Mouse (Mus musculus) neural tube, embryonic 13.5 days (tissue): ENCODE measurements at regions not wholly inside any gene's neighbourhood (a gene's known extent, or its start where the extent isn't known, plus 50 kb on each side); places are given as distances from the start of the nearest gene placed in this dataset.

ENCODE experiments used
- ATAC-seq: fragments of 200-750 bp; cut with Nextera tagmentation; 2 replicates; pipeline ENCODE4 v1.8.0; 2017; ENCODE audit warnings: low read depth, mild to moderate bottlenecking, moderate TSS enrichment, moderate library complexity
- H3K27ac ChIP-seq: fragments of 300-500 bp; sonication (generic); replicated peaks from 2 replicates; pipeline ENCODE4 v1.5.1; 2015; ENCODE audit warnings: moderate library complexity, mild to moderate bottlenecking, inconsistent platforms
- H3K27me3 ChIP-seq: fragments of 300-500 bp; sonication (generic); 2 replicates; pipeline ENCODE4 v1.6.1; 2015; ENCODE audit warnings: mild to moderate bottlenecking, inconsistent platforms
- H3K36me3 ChIP-seq: fragments of 300-500 bp; sonication (generic); 2 replicates; pipeline ENCODE4 v1.6.1; 2015; ENCODE audit warnings: mild to moderate bottlenecking, inconsistent platforms
- H3K4me1 ChIP-seq: fragments of 300-500 bp; sonication (generic); replicated peaks from 2 replicates; pipeline ENCODE4 v1.6.1; 2015; ENCODE audit warnings: inconsistent platforms
- H3K4me2 ChIP-seq: fragments of 300-500 bp; sonication (generic); 2 replicates; pipeline ENCODE4 v1.6.1; 2015; ENCODE audit warnings: inconsistent platforms, mild to moderate bottlenecking, moderate library complexity
- H3K4me3 ChIP-seq: fragments of 300-500 bp; sonication (generic); 2 replicates; pipeline ENCODE4 v1.5.1; 2015; ENCODE audit warnings: mild to moderate bottlenecking, inconsistent platforms
- H3K9ac ChIP-seq: fragments of 300-500 bp; sonication (generic); 2 replicates; pipeline ENCODE4 v1.6.1; 2015; ENCODE audit warnings: moderate library complexity, mild to moderate bottlenecking, inconsistent platforms
- H3K9me3 ChIP-seq: fragments of 300-500 bp; sonication (generic); 2 replicates; pipeline ENCODE4 v1.6.1; 2016; ENCODE audit warnings: inconsistent platforms
- WGBS: fragments of 180-500 bp; shearing (Covaris S2); methylation state at CpG from one replicate; pipeline ENCODE4 v1.1.7; 2015; 5-methylcytosine and 5-hydroxymethylcytosine counted together

DNA sequence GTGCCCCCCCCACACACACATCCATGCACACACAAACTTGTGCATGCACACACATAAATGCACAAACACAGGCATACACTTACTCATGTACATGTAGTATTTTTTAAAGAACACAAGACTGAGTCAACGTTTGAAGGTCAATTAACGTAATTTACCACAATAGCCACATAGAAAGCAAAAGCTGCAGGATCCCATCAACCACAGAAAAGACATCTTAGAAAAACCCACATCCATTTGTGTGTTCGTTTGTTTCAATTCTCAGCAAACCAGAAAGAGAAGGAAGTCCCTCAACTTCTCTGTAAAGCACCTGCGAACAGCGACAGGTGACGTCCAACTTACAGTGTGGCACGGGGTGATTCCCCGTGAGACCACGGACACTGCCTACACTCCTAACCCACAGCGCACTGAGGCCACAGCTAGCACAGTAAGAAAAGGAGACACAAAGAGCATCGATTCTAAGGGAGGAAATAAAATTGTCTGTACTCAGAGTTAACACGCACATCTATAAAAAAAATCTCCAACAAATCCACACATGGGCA, 53.8 kb downstream of the Dio3 start:
- Histone ChIP-seq H3K27me3 (no peaks in the 10 kb centered on the region), H3K4me2 (no peak overlapping the region), H3K4me1 (no peaks in the 10 kb centered on the region), H3K36me3 (no peaks in the 10 kb centered on the region), H3K27ac (no peak overlapping the region), H3K4me3 (no peak overlapping the region), H3K9me3 (no peaks in the 10 kb centered on the region), H3K9ac (no peak overlapping the region)
- ATAC-seq = no peak
- WGBS = 91% methylated on average over 12 of the region's 12 CpGs

DNA sequence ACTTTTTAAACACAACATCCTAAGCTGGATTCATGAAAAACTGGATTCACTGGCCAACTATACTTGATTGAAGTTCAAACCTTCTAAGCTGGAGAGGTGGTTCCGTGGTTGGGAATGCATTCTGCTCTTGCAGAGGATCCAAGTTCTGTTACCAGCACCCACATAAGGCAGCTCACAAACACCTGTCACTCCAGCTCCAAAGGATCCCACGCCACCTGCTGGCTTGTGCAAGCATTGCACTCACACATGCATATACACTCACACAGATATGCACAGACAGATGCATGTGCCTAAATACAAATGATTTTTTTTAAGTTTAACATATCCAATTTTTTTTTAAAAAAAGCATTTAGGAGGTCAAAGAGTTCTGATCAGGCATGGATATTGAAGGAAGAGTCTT, 55.7 kb downstream of the Dio3 start:
- H3K36me3 ChIP-seq = no peaks in the 10 kb centered on the region
- H3K27me3 ChIP-seq = no peaks in the 10 kb centered on the region
- H3K9ac ChIP-seq = no peak overlapping the region
- H3K4me2 ChIP-seq = no peak overlapping the region
- H3K9me3 ChIP-seq = no peaks in the 10 kb centered on the region
- H3K4me3 ChIP-seq = no peak overlapping the region
- 91% methylated on average over 2 of the region's 2 CpGs for WGBS
- ATAC-seq = no peak
- H3K27ac ChIP-seq = no peak overlapping the region
- no peaks in the 10 kb centered on the region for H3K4me1 ChIP-seq

- H3K9me3 ChIP-seq = no peaks in the 10 kb centered on the region
- H3K27me3 ChIP-seq = no peaks in the 10 kb centered on the region
- no peak overlapping the region for H3K9ac ChIP-seq
- 79% methylated on average over 4 of the region's 4 CpGs for WGBS
- ATAC-seq = no peak
- H3K4me3 ChIP-seq = no peak overlapping the region
- no peaks in the 10 kb centered on the region for H3K4me1 ChIP-seq
- H3K27ac ChIP-seq = no peak overlapping the region
- no peaks in the 10 kb centered on the region for H3K36me3 ChIP-seq
- no peak overlapping the region for H3K4me2 ChIP-seq
These were observed 65.5 kb downstream of the Dio3 start for GRCm38 (mm10) chr12:110344280-110344827.

- 74% methylated on average over 1 of the region's 1 CpGs for WGBS
- Histone ChIP-seq H3K36me3 (no peaks in the 10 kb centered on the region), H3K9ac (no peak overlapping the region), H3K9me3 (no peaks in the 10 kb centered on the region), H3K27ac (no peak overlapping the region), H3K4me3 (no peak overlapping the region), H3K4me1 (0 out of 2 replicates have a peak, but pooled peaks cover 5% of the 10 kb centered on the region), H3K27me3 (no peaks in the 10 kb centered on the region), H3K4me2 (no peak overlapping the region)
- no peak for ATAC-seq
These were observed 70.8 kb downstream of the Dio3 start for GRCm38 (mm10) chr12:110349621-110350020.

- Histone ChIP-seq H3K9me3 (no peaks in the 10 kb centered on the region), H3K27me3 (no peaks in the 10 kb centered on the region), H3K4me1 (0 out of 2 replicates have a peak, but pooled peaks cover 5% of the 10 kb centered on the region), H3K27ac (no peak overlapping the region), H3K4me2 (no peak overlapping the region), H3K4me3 (no peak overlapping the region), H3K36me3 (no peaks in the 10 kb centered on the region), H3K9ac (no peak overlapping the region)
- WGBS = 72% methylated on average over 6 of the region's 6 CpGs
- ATAC-seq = no peak
These were observed 77.0 kb downstream of the Dio3 start for GRCm38 (mm10) chr12:110355851-110356250.

DNA sequence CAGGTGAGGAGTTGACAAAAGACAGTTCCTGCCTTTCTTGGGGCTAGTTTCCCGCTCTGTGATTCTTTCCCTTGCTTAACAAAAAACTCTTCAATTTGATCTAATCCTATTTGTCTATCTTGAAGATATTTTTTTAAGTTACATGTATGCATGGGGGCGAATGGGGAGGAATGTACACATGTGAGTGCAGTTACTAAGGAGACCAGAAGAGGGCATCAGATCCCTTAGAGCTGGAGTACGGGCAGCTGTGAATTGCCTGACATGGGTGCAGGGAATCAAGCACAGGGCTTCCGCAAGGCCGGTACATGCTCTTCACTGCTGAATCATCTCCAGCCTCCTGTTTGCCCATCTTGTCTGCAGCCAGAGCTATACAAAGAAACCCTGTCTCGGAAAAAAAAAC, 79.8 kb upstream of the Ppp2r5c start:
- WGBS = 91% methylated on average over 6 of the region's 6 CpGs
- Histone ChIP-seq H3K27me3 (peaks cover 4% of the 10 kb centered on the region), H3K4me3 (no peak overlapping the region), H3K36me3 (no peaks in the 10 kb centered on the region), H3K27ac (no peak overlapping the region), H3K4me2 (no peak overlapping the region), H3K9me3 (no peaks in the 10 kb centered on the region), H3K9ac (no peak overlapping the region), H3K4me1 (no peaks in the 10 kb centered on the region; the same call in 1 of the 2 replicates)
- no peak for ATAC-seq

DNA sequence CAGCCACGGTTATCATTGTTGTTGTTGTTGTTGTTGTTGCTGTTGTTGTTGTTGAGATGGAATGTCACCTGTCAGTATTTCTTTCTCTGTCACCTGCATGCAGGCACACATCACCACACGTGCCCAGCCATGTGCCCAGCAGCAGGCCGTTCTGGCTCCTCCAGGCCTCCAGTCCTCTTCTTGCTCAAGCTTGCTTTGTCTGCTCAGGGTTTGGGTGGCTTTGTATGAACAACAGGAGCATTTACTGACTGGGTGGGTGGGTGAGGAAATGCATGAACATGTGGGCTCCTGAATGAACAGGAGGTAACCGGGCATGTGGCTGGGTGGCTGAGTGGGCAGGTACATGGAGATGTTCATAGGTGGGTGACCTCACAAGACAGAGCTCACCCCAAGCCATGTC, 79.1 kb upstream of the Ppp2r5c start:
- Histone ChIP-seq H3K9ac (no peak overlapping the region), H3K36me3 (no peaks in the 10 kb centered on the region), H3K9me3 (no peaks in the 10 kb centered on the region), H3K4me3 (no peak overlapping the region), H3K4me1 (peaks cover 3% of the 10 kb centered on the region), H3K27ac (no peak overlapping the region), H3K27me3 (peaks cover 6% of the 10 kb centered on the region), H3K4me2 (no peak overlapping the region)
- no peak for ATAC-seq
- 91% methylated on average over 4 of the region's 4 CpGs for WGBS

GRCm38 (mm10) chr12:110371886-110372690, 74.8 kb upstream of the Ppp2r5c start:
- Histone ChIP-seq H3K4me1 (peaks cover 39% of the 10 kb centered on the region), H3K36me3 (no peaks in the 10 kb centered on the region), H3K9ac (no peak overlapping the region)

GRCm38 (mm10) chr12:110372986-110373385, 73.9 kb upstream of the Ppp2r5c start:
- H3K27me3 ChIP-seq = peaks cover 27% of the 10 kb centered on the region
- no peak overlapping the region for H3K9ac ChIP-seq
- H3K9me3 ChIP-seq = no peaks in the 10 kb centered on the region
- no peak overlapping the region for H3K4me3 ChIP-seq
- H3K4me1 ChIP-seq = peaks cover 39% of the 10 kb centered on the region
- no peak overlapping the region; the same call in 1 of the 2 replicates for H3K27ac ChIP-seq
- WGBS = 35% methylated on average over 9 of the region's 9 CpGs
- H3K36me3 ChIP-seq = no peaks in the 10 kb centered on the region
- ATAC-seq = peak; percentile 38; the same call in 1 of the 2 replicates
- peak overlapping the region; percentile 42 for H3K4me2 ChIP-seq

More at GRCm38 (mm10) chr12:110371886-110372690, 74.8 kb upstream of the Ppp2r5c start:
- WGBS = 79% methylated on average over 13 of the region's 13 CpGs
- Histone ChIP-seq H3K4me2 (no peak overlapping the region), H3K9me3 (no peaks in the 10 kb centered on the region), H3K27ac (no peak overlapping the region), H3K4me3 (no peak overlapping the region), H3K27me3 (peaks cover 27% of the 10 kb centered on the region)
- ATAC-seq = no peak

GRCm38 (mm10) chr12:110373408-110374065, 73.4 kb upstream of the Ppp2r5c start:
- H3K4me3 ChIP-seq = no peak overlapping the region
- WGBS = 4% methylated on average over 27 of the region's 27 CpGs
- H3K36me3 ChIP-seq = no peaks in the 10 kb centered on the region
- no peak overlapping the region for H3K9ac ChIP-seq
- ATAC-seq = peak; percentile 94
- no peaks in the 10 kb centered on the region for H3K9me3 ChIP-seq
- H3K4me1 ChIP-seq = peaks cover 39% of the 10 kb centered on the region
- H3K4me2 ChIP-seq = peak overlapping the region; percentile 42
- H3K27ac ChIP-seq = no peak overlapping the region
- H3K27me3 ChIP-seq = peaks cover 27% of the 10 kb centered on the region

DNA sequence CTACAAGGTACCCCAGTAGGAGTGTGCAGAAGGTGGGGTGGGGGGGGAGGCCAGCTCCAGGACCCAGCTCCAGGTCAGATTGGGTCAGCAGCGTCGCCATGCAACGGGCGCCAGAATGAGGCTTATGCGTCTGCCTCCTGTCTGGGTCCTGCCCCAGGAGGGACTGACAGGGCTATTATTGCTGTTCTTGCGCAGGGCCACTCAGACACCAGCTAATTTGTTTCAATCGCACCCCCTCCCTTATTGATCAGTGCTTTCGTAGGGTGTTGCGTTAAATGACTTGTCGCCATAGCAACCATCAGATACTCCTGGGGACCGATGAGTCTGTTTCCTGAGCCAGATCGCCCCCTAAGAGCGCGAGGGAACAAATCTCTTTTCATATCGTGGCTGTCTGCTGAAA, 71.8 kb upstream of the Ppp2r5c start:
- H3K4me3 ChIP-seq = no peak overlapping the region
- H3K9me3 ChIP-seq = no peaks in the 10 kb centered on the region
- no peaks in the 10 kb centered on the region for H3K36me3 ChIP-seq
- WGBS = 5% methylated on average over 15 of the region's 15 CpGs
- H3K4me1 ChIP-seq = peaks cover 39% of the 10 kb centered on the region
- peak overlapping the region; percentile 34 for H3K4me2 ChIP-seq
- H3K9ac ChIP-seq = peak overlapping the region; percentile 38; the same call in 1 of the 2 replicates
- no peak for ATAC-seq
- no peak overlapping the region for H3K27ac ChIP-seq
- peaks cover 27% of the 10 kb centered on the region for H3K27me3 ChIP-seq
